Mouse (Mus musculus) left cerebral cortex, postnatal 4 days (tissue): Measurements from ENCODE around the gene Limk1. TPM values are rescaled to one million over a fixed set of nuclear protein-coding genes. Genes with fewer than 3 reads are reported as not detected.
"Not testable (repeated sequence)": the region's sequence is repeated elsewhere in the genome, so short reads cannot be mapped to it uniquely, and the experiment has no call there.

Source experiments
- DNase-seq: peaks from one replicate; pipeline ENCODE4 v3.0.0-alpha.2; 2022
- intact Hi-C: fragments of 180-260 bp; cut with DNase I; formaldehyde crosslinking; loops from one replicate; pipeline ENCODE4 v1.15.1; 2025
- total RNA-seq, 2 experiments: library from RNA; stranded (reverse); gene quantifications; 2 replicates each; pipeline ENCODE4 v1.2.3; 2021

Gene Limk1
- total RNA-seq, 2 experiments from 2014 or later: 68.6 to 74.2 TPM

- no peak for DNase-seq
- intact Hi-C loops: no loop called here
These were observed 10.4 kb downstream of the Limk1 start for GRCm38 (mm10) chr5:134678031-134678430.

DNA sequence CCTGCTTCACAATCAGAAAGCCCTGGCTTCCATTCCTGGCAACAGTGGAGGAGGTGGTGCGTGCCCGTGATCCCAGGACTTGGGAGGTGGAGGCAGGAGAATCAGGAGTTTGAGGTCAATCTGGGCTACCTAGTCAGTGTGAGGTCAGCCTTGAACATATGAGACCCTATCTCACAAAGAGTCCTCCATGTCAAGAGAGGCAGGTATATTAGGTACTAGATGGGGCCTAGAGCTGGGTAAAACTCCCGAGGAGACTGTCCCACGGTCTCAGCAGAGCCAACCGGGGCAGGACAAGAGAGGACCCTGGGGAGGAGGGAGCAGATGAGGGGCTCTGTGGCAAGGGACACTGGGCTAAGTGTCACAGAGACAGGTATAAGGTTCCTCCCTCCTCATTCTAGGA, 10.9 kb downstream of the Limk1 start:
- no peak for DNase-seq
- intact Hi-C loops: no loop called here

DNA sequence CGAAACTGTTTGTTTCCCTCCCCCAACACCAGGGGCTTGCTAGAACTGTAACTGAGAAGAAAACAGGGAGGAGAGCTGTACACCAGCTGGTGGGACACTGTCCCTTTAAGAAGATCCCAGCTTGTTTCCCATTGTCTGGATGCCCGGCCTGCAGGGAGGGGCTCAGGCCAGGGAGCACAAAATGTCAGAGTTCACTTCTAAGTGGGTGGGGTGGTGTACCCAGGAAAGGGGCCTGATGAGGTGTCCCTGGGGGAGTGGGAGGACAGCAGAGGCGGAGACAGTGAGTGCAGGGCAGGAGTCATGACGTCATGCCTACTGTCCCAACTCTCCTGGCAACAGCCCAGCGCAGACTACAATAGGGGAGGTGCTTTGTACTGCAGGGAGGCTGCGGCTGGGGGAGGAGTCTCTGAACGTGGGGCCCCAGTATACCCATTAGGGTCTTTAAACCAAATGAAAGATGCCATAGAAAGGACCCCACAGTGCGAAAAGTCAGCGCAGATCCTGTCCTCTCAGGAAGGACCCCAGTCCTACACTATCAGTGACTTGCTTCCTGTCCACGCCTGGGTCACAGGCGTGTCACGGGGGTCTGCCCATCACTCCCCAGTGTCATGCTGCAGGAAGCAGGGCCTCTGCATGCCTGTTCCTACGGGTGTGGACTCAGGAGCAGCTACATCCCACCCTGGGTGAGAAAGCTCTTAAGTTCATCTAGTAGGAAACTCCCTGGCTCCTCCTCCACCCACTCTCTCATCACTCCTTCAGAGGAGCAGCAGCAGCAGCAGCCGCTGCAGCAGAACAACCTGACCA, 12.2 kb downstream of the Limk1 start:
- intact Hi-C loops: no loop called here
- peak; percentile 72 for DNase-seq

- intact Hi-C loops: no loop called here
- no peak for DNase-seq
These were observed 13.4 kb downstream of the Limk1 start for GRCm38 (mm10) chr5:134674977-134675376.

DNA sequence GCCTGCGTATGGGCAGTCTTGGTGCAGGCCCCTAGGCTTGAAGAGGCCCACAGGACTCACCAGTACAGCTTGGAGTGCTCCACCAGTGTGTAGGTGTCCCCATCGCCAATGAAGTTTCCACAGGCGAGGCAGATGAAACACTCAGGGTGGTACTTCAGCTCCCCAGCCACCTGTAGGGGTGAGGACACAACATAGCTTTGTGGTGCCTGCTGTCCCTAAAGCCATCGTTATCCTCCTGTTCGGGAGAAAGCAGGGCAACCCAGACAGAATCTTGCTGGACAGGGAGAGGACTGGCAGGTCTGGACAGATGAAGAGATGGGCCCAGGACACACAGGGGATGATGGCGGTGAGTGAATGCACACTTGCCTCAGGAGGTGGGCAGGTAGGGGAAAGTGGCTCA, 15.8 kb downstream of the Limk1 start:
- DNase-seq: no peak
- intact Hi-C loops: no loop called here

- intact Hi-C loops: no loop called here
- no peak for DNase-seq
These were observed 16.2 kb downstream of the Limk1 start for GRCm38 (mm10) chr5:134672198-134672516.

- peak; percentile 63 for DNase-seq
- intact Hi-C loops: no loop called here
These were observed 16.8 kb downstream of the Limk1 start for GRCm38 (mm10) chr5:134671335-134672197.

GRCm38 (mm10) chr5:134669001-134669708, 19.2 kb downstream of the Limk1 start:
- intact Hi-C loops: no loop called here
- DNase-seq: no peak

- intact Hi-C loops: no loop called here
- peak; percentile 57 for DNase-seq
These were observed 19.9 kb downstream of the Limk1 start for GRCm38 (mm10) chr5:134668495-134668894.

GRCm38 (mm10) chr5:134656708-134657107, 31.7 kb downstream of the Limk1 start:
- intact Hi-C loops: no loop called here
- peak; percentile 27 for DNase-seq

- no peak for DNase-seq
- intact Hi-C loops: no loop called here
These were observed 36.4 kb downstream of the Limk1 start for GRCm38 (mm10) chr5:134652015-134652414.

DNA sequence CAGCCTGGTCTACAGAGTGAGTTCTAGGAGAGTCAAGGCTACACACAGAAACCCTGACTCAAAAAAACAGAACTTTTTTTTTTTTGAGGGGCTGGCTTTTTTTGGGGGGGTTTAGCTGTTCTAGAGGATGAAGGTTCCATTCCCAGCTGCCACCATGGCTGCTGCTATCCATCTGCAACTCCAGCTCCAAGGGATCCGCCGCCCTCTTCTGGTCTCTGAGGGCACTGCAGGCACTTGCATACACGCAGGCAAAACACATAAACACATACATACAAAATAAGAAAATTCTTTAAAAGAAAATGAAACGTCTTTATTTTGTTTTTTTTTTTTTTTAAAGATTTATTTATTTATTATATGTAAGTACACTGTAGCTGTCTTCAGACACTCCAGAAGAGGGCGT, 37.5 kb downstream of the Limk1 start:
- peak; percentile 63 for DNase-seq
- intact Hi-C loops: no loop called here

DNA sequence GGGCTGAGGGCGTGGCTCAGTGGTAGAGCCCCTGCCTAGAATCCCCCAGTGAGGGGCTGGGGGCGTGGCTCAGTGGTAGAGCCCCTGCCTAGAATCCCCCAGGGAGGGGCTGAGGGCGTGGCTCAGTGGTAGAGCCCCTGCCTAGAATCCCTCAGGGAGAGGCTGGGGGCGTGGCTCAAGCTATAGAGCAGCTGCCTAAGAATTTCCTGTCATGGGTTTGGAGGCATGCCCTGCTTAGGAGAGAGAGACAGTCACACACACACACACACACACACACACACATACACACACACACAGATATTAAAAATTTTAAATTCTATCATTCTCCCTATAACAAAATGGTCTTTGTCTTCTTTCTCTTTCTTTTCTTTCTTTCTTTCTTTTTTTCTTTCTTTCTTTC, 39.4 kb downstream of the Limk1 start:
- peak; percentile 29 for DNase-seq
- intact Hi-C loops: not testable (repeated sequence)

DNA sequence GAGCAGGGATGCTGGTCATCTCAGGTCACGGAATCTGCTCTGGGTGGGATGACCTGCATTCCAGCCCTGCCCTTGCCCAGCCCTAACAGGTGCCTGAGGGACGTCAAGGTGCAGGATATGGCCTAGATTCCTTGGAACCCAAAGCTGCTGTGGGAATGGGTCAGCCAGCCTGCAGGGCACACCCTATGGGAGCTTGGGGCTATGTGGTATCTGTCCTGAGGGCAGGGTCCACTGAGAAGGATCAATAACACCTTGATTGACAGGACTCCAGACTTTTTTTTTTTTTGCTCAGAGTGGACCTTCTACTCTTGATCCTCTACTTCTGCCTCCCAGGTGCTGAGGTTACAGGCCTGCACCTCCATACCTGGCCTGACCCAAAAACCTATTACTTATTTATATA, 41.0 kb downstream of the Limk1 start:
- intact Hi-C loops: no loop called here

DNA sequence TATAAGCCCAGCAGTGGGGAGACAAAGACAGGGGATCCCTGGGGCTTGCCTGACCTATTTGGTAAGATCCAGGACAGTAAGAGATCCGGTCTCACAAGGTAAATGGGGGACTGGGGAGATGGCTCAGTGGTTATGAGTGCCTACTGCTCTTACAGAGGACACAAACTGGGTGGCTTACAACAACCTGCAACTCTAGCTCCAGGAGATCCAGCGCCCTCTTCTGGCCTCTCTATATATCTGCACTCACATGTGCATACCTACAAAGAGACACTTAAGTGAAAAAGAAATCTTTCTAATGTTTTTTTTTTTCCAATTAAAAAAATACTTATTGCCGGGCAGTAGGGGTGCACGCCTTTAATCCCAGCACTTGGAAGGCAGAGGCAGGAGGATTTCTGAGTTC, 41.9 kb downstream of the Limk1 start:
- intact Hi-C loops: no loop called here
- DNase-seq: no peak

More for the DNA sequence above, 41.0 kb downstream of the Limk1 start:
- no peak for DNase-seq

DNA sequence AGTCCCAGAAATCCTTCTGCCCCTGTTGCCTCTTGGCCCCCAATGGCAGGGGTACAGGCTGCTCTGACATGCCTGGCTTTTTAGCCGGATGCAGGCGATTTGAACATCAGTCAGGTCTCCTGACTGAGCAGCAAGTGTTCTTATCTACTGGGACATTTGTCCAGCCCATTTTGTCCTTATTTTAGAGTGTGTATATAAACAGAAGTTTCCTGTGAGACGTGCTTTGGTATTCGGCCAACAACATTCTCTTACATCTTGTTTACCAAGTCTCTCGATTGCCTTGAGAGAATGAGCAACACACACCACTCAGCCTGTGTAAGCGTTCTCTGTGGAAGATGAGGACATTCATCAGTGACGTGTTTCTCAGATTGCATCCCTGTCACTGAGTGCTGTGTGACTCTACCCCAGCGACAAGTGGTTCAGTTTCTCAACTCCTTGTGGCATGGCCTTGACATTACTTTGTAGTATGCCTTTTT, 43.7 kb downstream of the Limk1 start:
- intact Hi-C loops: no loop called here
- no peak for DNase-seq

DNA sequence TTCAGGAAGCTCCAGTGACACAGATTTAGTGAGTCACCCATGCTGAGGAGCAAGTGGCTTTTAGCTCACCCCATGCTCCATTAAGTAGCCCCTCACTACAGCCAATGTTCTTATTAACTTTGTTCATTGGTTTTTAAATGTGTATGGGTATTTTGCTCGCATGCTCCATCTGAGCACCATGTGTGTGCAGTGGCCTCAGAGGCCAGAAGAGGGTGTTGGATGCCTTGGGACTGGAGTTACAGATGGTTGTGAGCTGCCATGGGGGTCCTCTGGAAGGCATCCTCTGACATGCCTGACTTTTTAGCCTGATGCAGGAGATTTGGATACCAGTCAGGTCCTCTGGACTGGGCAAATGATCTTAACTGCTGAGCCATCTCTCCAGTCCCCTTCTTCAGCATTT, 44.3 kb downstream of the Limk1 start:
- intact Hi-C loops: no loop called here

DNA sequence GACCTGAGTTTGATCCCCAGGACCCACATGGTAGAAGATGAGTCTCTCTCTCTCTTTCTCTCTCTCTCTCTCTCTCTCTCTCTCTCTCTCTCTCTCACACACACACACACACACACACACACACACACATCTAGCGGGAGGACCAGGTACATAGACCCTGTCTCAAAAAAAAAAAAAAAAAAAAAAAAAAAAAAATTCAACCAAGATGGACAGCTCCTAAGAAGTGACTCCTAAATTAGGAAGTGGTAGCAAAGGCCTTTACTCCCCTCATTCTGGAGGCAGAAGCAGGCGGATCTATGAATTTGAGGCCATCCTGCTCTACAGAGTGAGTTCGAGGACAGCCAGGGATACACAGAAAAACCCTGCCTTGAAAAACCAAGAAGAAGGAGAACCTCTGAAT, 48.0 kb downstream of the Limk1 start:
- intact Hi-C loops: no loop called here
- DNase-seq: no peak

More for the DNA sequence above, 44.3 kb downstream of the Limk1 start:
- no peak for DNase-seq

- peak; percentile 99 for DNase-seq
- intact Hi-C loops: no loop called here
These were observed 49.1 kb downstream of the Limk1 start, which contains the start of gene Eif4h for GRCm38 (mm10) chr5:134639269-134639682. Gene Eif4h (minus strand): TSS chr5:134639490.

GRCm38 (mm10) chr5:134638461-134639268, 49.7 kb downstream of the Limk1 start:
- no peak for DNase-seq
- intact Hi-C loops: no loop called here
